Mouse (Mus musculus): Measurements from ENCODE around the gene Alg9. TPM values are rescaled to one million over a fixed set of nuclear protein-coding genes. Genes with fewer than 3 reads are reported as not detected.

Gene Alg9
- polyA plus RNA-seq, 1 experiment from 2014 or later = 37.3 TPM

DNA sequence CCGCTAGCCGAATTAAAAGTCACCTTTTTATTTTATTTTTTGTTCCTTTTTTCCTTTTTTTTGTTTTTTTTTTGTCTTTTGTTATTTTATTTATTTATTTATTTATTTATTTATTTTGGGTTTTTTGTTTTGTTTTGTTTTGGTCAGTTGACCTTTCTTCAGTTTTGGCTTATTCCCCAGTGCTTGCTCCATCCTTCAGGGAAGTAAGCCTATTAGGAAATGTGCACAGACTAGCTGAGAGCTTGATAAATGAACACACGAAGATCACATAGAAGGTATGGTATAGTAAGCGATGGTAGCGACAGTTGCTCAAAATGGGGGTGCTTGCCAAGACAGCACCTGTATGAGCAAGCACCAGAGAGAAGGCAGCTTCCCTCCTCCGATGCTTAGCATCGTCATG lies 22.8 kb downstream of the Alg9 start:
- no peaks in the 10 kb centered on the region for H3K9me3 ChIP-seq (replicated peaks; ENCODE audit: control insufficient read depth, low read length)
- no peaks in the 10 kb centered on the region for H3K27me3 ChIP-seq (ENCODE audit: control insufficient read depth, insufficient read depth, low read length)
- peaks cover 7% of the 10 kb centered on the region; the same call in 1 of the 2 replicates for H3K36me3 ChIP-seq (ENCODE audit: control insufficient read depth, insufficient read depth, low read length)
- ATAC-seq (replicated peaks; ENCODE audit: insufficient number of reproducible peaks, low FRiP score, low TSS enrichment) = no peak
- H3K27ac ChIP-seq (ENCODE audit: low read depth, low read length) = no peak overlapping the region
- WGBS (ENCODE audit: insufficient replicate concordance) = 90% methylated on average over 7 of the region's 7 CpGs
- H3K9ac ChIP-seq (ENCODE audit: low read depth, low read length) = no peak overlapping the region
- no peak overlapping the region for H3K4me2 ChIP-seq
- H3K4me1 ChIP-seq (ENCODE audit: control insufficient read depth, insufficient read depth, low read length) = no peaks in the 10 kb centered on the region
- H3K4me3 ChIP-seq (ENCODE audit: low read depth, low read length) = no peak overlapping the region

DNA sequence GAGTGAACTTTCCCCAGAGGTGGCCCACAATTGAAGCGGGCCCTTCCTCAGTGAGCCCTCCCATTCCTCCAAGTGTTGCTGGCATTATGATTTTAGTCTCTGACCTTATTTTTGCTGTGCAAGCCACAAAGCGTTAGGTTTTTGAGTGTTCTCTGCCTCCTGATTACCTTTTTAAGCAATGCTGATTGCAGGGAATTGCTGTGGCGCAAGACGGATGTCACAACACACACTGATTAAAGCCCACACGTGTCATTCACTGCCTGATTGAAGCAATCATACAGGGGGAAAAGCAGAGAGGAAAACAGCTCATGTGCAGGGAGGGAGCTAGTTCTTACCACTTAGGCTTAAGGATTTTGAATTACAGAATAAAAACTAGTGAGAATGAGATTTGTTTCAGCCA lies 23.5 kb downstream of the Alg9 start:
- no peaks in the 10 kb centered on the region for H3K27me3 ChIP-seq (ENCODE audit: control insufficient read depth, insufficient read depth, low read length)
- no peak overlapping the region for H3K27ac ChIP-seq (ENCODE audit: low read depth, low read length)
- H3K4me1 ChIP-seq (ENCODE audit: control insufficient read depth, insufficient read depth, low read length) = no peaks in the 10 kb centered on the region
- ATAC-seq (replicated peaks; ENCODE audit: insufficient number of reproducible peaks, low FRiP score, low TSS enrichment) = no peak
- H3K36me3 ChIP-seq (ENCODE audit: control insufficient read depth, insufficient read depth, low read length) = peaks cover 10% of the 10 kb centered on the region; the same call in 1 of the 2 replicates
- H3K4me2 ChIP-seq = no peak overlapping the region
- no peak overlapping the region for H3K9ac ChIP-seq (ENCODE audit: low read depth, low read length)
- 84% methylated on average over 5 of the region's 5 CpGs for WGBS (ENCODE audit: insufficient replicate concordance)
- no peak overlapping the region for H3K4me3 ChIP-seq (ENCODE audit: low read depth, low read length)
- H3K9me3 ChIP-seq (replicated peaks; ENCODE audit: control insufficient read depth, low read length) = no peaks in the 10 kb centered on the region

DNA sequence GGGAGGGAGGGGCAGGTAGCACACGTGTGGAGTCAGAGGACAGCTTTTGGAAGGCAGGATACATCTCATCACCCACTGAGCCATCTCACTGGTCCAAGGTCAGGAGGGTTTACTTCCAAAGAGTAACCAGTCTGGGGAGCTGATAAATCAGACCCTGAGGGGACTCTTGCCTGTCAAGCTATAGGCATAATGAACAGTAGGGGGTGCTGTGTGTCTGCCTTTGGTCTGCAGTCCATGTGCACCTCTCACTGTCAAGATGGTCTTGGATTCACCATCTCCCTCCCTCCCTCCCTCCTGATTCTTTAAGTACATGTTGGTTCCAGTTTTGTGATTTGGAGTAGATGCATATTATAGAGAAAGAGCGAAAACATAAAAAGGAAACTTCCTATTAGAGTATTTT lies 26.2 kb downstream of the Alg9 start:
- ATAC-seq (replicated peaks; ENCODE audit: insufficient number of reproducible peaks, low FRiP score, low TSS enrichment) = no peak
- 45% methylated on average over 2 of the region's 2 CpGs for WGBS (ENCODE audit: insufficient replicate concordance)
- Histone ChIP-seq H3K9me3 (replicated peaks; ENCODE audit: control insufficient read depth, low read length) (no peaks in the 10 kb centered on the region), H3K27me3 (ENCODE audit: control insufficient read depth, insufficient read depth, low read length) (no peaks in the 10 kb centered on the region), H3K4me3 (ENCODE audit: low read depth, low read length) (no peak overlapping the region), H3K4me1 (ENCODE audit: control insufficient read depth, insufficient read depth, low read length) (no peaks in the 10 kb centered on the region), H3K4me2 (no peak overlapping the region), H3K9ac (ENCODE audit: low read depth, low read length) (no peak overlapping the region), H3K36me3 (ENCODE audit: control insufficient read depth, insufficient read depth, low read length) (peaks cover 15% of the 10 kb centered on the region), H3K27ac (ENCODE audit: low read depth, low read length) (no peak overlapping the region)

DNA sequence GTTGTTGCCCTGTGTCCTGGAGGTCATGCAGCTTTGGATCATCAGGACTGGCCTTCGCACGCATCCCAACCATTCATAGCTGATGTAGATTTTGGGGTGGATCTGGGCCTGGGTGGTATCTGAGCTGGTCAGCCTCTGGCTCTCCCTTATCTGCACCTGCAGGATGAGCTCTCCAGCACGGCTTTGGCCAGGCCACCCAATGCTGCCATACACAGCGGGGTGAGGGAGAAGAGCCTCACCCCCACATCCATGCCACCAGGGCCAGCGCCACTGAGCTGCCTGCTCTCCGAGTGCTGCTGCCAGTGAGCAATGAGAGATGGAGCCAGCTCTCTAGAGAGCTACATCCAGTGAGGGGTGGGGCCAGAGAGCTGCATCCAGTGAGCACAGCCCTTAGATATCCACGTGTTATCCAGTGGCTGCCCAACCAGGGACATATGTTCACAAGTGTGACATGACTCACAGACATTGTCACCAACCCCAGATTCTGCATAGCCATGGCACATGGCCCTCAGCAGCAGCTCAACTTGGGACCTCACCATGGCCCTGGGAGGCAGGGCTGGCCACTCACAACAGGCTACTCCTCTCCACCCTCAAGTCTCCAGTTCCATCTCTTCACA lies 28.3 kb downstream of the Alg9 start:
- H3K9me3 ChIP-seq (replicated peaks; ENCODE audit: control insufficient read depth, low read length) = no peaks in the 10 kb centered on the region
- H3K27ac ChIP-seq (ENCODE audit: low read depth, low read length) = peak overlapping the region; percentile 47
- peak; percentile 93 for ATAC-seq (replicated peaks; ENCODE audit: insufficient number of reproducible peaks, low FRiP score, low TSS enrichment)
- H3K4me2 ChIP-seq = peak overlapping the region; percentile 16; the same call in 1 of the 2 replicates
- 71% methylated on average over 7 of the region's 7 CpGs for whole genome bisulfite sequencing (ENCODE audit: insufficient replicate concordance)
- H3K4me3 ChIP-seq (ENCODE audit: low read depth, low read length) = no peak overlapping the region
- peaks cover 23% of the 10 kb centered on the region for H3K36me3 ChIP-seq (ENCODE audit: control insufficient read depth, insufficient read depth, low read length)
- H3K4me1 ChIP-seq (ENCODE audit: control insufficient read depth, insufficient read depth, low read length) = no peaks in the 10 kb centered on the region
- no peak overlapping the region for H3K9ac ChIP-seq (ENCODE audit: low read depth, low read length)
- H3K27me3 ChIP-seq (ENCODE audit: control insufficient read depth, insufficient read depth, low read length) = no peaks in the 10 kb centered on the region

DNA sequence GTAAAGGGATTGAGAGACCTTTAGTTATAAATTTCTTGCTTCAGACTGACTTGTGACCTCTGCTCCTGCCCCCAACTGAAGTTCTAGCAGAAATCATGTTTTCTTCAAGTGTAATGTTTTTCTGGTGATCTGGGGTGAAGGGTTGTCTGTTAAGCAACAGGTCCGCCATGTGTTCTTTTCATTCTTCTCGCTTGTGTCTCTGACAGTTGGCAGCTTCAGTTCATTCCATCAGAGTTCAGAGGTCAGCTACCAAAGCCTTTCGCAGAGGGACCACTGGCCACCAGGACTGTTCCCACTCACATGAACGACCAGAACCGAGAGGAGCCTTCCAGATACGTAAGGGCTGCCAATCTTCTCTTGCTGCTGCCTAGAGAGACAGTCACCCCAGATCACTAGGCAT lies 33.7 kb downstream of the Alg9 start:
- ATAC-seq (replicated peaks; ENCODE audit: insufficient number of reproducible peaks, low FRiP score, low TSS enrichment) = no peak
- Histone ChIP-seq H3K4me2 (no peak overlapping the region), H3K36me3 (ENCODE audit: control insufficient read depth, insufficient read depth, low read length) (peaks cover 16% of the 10 kb centered on the region), H3K27ac (ENCODE audit: low read depth, low read length) (no peak overlapping the region), H3K9ac (ENCODE audit: low read depth, low read length) (no peak overlapping the region), H3K4me3 (ENCODE audit: low read depth, low read length) (no peak overlapping the region), H3K9me3 (replicated peaks; ENCODE audit: control insufficient read depth, low read length) (no peaks in the 10 kb centered on the region), H3K27me3 (ENCODE audit: control insufficient read depth, insufficient read depth, low read length) (no peaks in the 10 kb centered on the region), H3K4me1 (ENCODE audit: control insufficient read depth, insufficient read depth, low read length) (peaks cover 7% of the 10 kb centered on the region; the same call in 1 of the 2 replicates)
- WGBS (ENCODE audit: insufficient replicate concordance) = 80% methylated on average over 6 of the region's 6 CpGs

DNA sequence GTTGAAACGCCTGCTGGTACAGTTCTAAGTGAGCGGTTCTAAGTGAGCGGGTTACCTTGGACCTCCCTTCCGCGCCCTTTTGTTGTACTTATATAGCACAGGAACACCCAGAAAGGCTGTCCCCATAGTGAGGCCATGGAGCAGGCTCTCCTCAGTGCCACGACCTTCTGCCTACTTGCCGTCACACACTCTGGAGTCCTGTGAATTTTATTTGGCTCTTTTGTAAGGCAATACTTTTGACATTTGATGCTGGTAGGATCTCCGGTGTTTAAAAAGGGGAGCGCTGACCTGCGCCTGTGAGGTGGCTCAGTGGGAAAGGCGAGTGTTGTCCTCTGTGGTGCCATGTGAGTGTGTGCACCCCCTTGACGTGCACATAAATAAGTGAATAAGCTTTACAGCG lies 34.3 kb downstream of the Alg9 start:
- Histone ChIP-seq H3K27me3 (ENCODE audit: control insufficient read depth, insufficient read depth, low read length) (no peaks in the 10 kb centered on the region), H3K27ac (ENCODE audit: low read depth, low read length) (no peak overlapping the region), H3K4me1 (ENCODE audit: control insufficient read depth, insufficient read depth, low read length) (peaks cover 7% of the 10 kb centered on the region; the same call in 1 of the 2 replicates), H3K9ac (ENCODE audit: low read depth, low read length) (no peak overlapping the region), H3K4me2 (no peak overlapping the region), H3K36me3 (ENCODE audit: control insufficient read depth, insufficient read depth, low read length) (peaks cover 20% of the 10 kb centered on the region), H3K4me3 (ENCODE audit: low read depth, low read length) (no peak overlapping the region), H3K9me3 (replicated peaks; ENCODE audit: control insufficient read depth, low read length) (no peaks in the 10 kb centered on the region)
- no peak for ATAC-seq (replicated peaks; ENCODE audit: insufficient number of reproducible peaks, low FRiP score, low TSS enrichment)
- 93% methylated on average over 13 of the region's 13 CpGs for WGBS (ENCODE audit: insufficient replicate concordance)

DNA sequence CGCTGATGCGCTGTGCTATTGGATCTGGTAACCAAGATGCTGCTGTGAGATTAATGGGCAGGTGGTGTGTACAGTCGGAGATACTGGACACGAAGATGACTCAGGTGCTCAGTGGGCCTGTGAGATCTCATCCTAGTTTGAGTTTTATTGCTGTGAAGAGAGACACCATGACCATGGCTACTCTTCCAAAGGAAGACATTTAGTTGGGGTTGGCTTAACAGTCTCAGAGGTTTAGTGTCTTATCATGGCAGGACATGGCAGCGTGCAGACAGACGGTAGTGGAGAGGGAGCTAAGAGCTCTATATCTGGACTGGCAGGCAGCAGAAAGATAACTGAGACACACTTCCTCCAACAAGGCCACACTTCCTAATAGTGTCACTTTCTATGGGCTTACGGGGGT lies 36.4 kb downstream of the Alg9 start:
- no peak overlapping the region; the same call in 1 of the 2 replicates for H3K27ac ChIP-seq (ENCODE audit: low read depth, low read length)
- peak; percentile 76 for ATAC-seq (replicated peaks; ENCODE audit: insufficient number of reproducible peaks, low FRiP score, low TSS enrichment)
- 56% methylated on average over 7 of the region's 7 CpGs for WGBS (ENCODE audit: insufficient replicate concordance)

DNA sequence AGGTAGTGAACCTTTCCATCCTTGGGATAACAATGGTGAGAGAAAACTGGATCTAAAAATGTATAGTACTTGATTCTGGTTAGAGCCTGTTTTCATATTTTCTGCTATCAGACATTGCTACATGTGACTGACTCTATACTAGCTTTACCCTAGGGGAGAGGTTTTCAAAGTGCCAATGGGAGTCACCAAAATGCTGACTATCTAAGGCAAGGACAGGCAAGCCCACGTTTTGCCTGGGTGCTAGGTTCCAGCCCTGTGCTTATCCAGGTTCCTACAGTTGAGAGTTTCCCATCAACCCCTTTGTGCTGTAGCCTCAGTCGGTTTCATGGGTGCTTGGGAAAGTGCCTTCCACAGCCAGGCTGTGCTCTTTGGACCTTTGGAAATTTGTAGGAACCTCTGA lies 36.9 kb downstream of the Alg9 start:
- peaks cover 7% of the 10 kb centered on the region; the same call in 1 of the 2 replicates for H3K4me1 ChIP-seq (ENCODE audit: control insufficient read depth, insufficient read depth, low read length)
- H3K9ac ChIP-seq (ENCODE audit: low read depth, low read length) = no peak overlapping the region
- H3K27me3 ChIP-seq (ENCODE audit: control insufficient read depth, insufficient read depth, low read length) = no peaks in the 10 kb centered on the region
- H3K27ac ChIP-seq (ENCODE audit: low read depth, low read length) = peak overlapping the region; percentile 47; the same call in 1 of the 2 replicates
- H3K4me3 ChIP-seq (ENCODE audit: low read depth, low read length) = no peak overlapping the region
- peaks cover 16% of the 10 kb centered on the region for H3K36me3 ChIP-seq (ENCODE audit: control insufficient read depth, insufficient read depth, low read length)
- 67% methylated on average over 2 of the region's 2 CpGs for WGBS (ENCODE audit: insufficient replicate concordance)
- no peak overlapping the region for H3K4me2 ChIP-seq
- H3K9me3 ChIP-seq (replicated peaks; ENCODE audit: control insufficient read depth, low read length) = no peaks in the 10 kb centered on the region
- ATAC-seq (replicated peaks; ENCODE audit: insufficient number of reproducible peaks, low FRiP score, low TSS enrichment) = no peak

More for the DNA sequence above, 36.4 kb downstream of the Alg9 start:
- H3K9me3 ChIP-seq (replicated peaks; ENCODE audit: control insufficient read depth, low read length) = no peaks in the 10 kb centered on the region
- H3K4me1 ChIP-seq (ENCODE audit: control insufficient read depth, insufficient read depth, low read length) = peaks cover 7% of the 10 kb centered on the region; the same call in 1 of the 2 replicates
- no peak overlapping the region for H3K9ac ChIP-seq (ENCODE audit: low read depth, low read length)
- H3K4me3 ChIP-seq (ENCODE audit: low read depth, low read length) = no peak overlapping the region
- H3K4me2 ChIP-seq = no peak overlapping the region
- no peaks in the 10 kb centered on the region for H3K27me3 ChIP-seq (ENCODE audit: control insufficient read depth, insufficient read depth, low read length)
- peaks cover 16% of the 10 kb centered on the region for H3K36me3 ChIP-seq (ENCODE audit: control insufficient read depth, insufficient read depth, low read length)

DNA sequence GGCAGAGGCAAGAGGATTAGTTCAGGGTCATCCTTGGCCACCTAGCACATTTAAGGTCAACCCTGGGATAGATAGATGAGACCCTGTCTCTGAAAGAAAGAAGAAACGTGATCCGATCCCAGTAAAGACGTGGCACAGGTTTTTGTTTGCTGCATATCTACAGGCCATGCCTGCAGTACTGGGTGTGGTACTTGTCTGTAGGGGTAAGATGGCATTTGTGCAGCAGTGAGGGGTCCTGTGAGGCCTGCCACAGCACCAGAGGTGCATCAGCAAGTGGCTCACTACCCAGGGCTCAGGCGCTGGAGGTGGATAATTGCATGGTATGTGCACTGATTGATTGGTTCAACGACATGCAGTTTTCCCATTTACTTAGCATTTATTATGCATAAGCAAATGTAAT lies 39.0 kb downstream of the Alg9 start:
- no peak overlapping the region for H3K4me3 ChIP-seq (ENCODE audit: low read depth, low read length)
- peaks cover 13% of the 10 kb centered on the region for H3K36me3 ChIP-seq (ENCODE audit: control insufficient read depth, insufficient read depth, low read length)
- no peak overlapping the region for H3K4me2 ChIP-seq
- no peak for ATAC-seq (replicated peaks; ENCODE audit: insufficient number of reproducible peaks, low FRiP score, low TSS enrichment)
- peaks cover 7% of the 10 kb centered on the region; the same call in 1 of the 2 replicates for H3K4me1 ChIP-seq (ENCODE audit: control insufficient read depth, insufficient read depth, low read length)
- no peaks in the 10 kb centered on the region for H3K27me3 ChIP-seq (ENCODE audit: control insufficient read depth, insufficient read depth, low read length)
- H3K9me3 ChIP-seq (replicated peaks; ENCODE audit: control insufficient read depth, low read length) = no peaks in the 10 kb centered on the region
- no peak overlapping the region for H3K27ac ChIP-seq (ENCODE audit: low read depth, low read length)
- 82% methylated on average over 5 of the region's 5 CpGs for WGBS (ENCODE audit: insufficient replicate concordance)
- H3K9ac ChIP-seq (ENCODE audit: low read depth, low read length) = no peak overlapping the region

Measured in heart, embryonic 11.5 days (tissue).